ENCODE assay signal across 15 mouse cellular contexts in genomic region chr3:88210121-88210520, GRCm38 (mm10). TPM values are rescaled to one million over a fixed set of nuclear protein-coding genes. Genes with fewer than 3 reads are reported as not detected.
DNase-seq lines count a peak whose midpoint lies in the region; ATAC-seq and TF ChIP-seq lines count a peak whose summit lies in the region.
"Had no signal": no experiment of that assay in that cellular context is flagged by ENCODE, and none has a peak within 500 bp of the region (broad histone marks: within the 10 kb centered on the region; RNA-seq: fewer than 3 reads in every experiment).

No protein-coding gene starts in this region.

- H3K4me3 ChIP-seq in cerebellum, adult 2 months (replicated peaks; ENCODE audit: insufficient read depth, low read depth, low read length), result peak overlapping the region; percentile 64
- peak overlapping the region; percentile 78 for H3K4me3 ChIP-seq in forebrain, embryonic 10.5 days
- peak overlapping the region; percentile 68 for H3K4me3 ChIP-seq in hindbrain, embryonic 14.5 days (replicated peaks; ENCODE audit: low read length)
- H3K4me3 ChIP-seq in neural tube, embryonic 12.5 days, result peak overlapping the region; percentile 59

- H3K36me3 ChIP-seq in forebrain, embryonic 10.5 days (replicated peaks), result peaks cover 36% of the 10 kb centered on the region
- H3K36me3 ChIP-seq in hindbrain, embryonic 14.5 days (replicated peaks; ENCODE audit: control insufficient read depth, insufficient read depth), result peaks cover 7% of the 10 kb centered on the region
- H3K36me3 ChIP-seq in neural tube, embryonic 12.5 days, result peaks cover 25% of the 10 kb centered on the region

- H3K27ac ChIP-seq in cerebellum, adult 2 months (ENCODE audit: insufficient read depth, low read length), result peak overlapping the region; percentile 52; the same call in 1 of the 2 replicates
- peak overlapping the region; percentile 98 for H3K27ac ChIP-seq in forebrain, embryonic 10.5 days
- H3K27ac ChIP-seq in hindbrain, embryonic 14.5 days, result peak overlapping the region; percentile 98
- peak overlapping the region; percentile 92 for H3K27ac ChIP-seq in neural tube, embryonic 12.5 days

- peaks cover 21% of the 10 kb centered on the region for H3K4me1 ChIP-seq in cerebellum, adult 2 months (ENCODE audit: control insufficient read depth, insufficient read depth, low read length)
- H3K4me1 ChIP-seq in forebrain, embryonic 10.5 days, result peaks cover 99% of the 10 kb centered on the region
- H3K4me1 ChIP-seq in hindbrain, embryonic 14.5 days (replicated peaks; ENCODE audit: control insufficient read depth, insufficient read depth, low read length), result peaks cover 37% of the 10 kb centered on the region
- peaks cover 10% of the 10 kb centered on the region for H3K4me1 ChIP-seq in neural tube, embryonic 12.5 days

- TF ChIP-seq CTCF in cerebellum, adult 2 months (IDR thresholded peaks at IDR 0.05; ENCODE audit: borderline replicate concordance, insufficient read depth, low read depth, low read length), result no peak

- peak overlapping the region; percentile 94 for H3K4me2 ChIP-seq in hindbrain, embryonic 14.5 days (replicated peaks)
- H3K4me2 ChIP-seq in neural tube, embryonic 12.5 days (replicated peaks), result peak overlapping the region; percentile 81

- no peak for DNase-seq in cerebellum, adult 2 months
- DNase-seq in cerebellum, postnatal 4 days (ENCODE audit: low spot score in 2 of 2), result no peak
- no peak for DNase-seq in forebrain, embryonic 10.5 days (ENCODE audit: extremely low spot score, low spot score)
- peak; percentile 22 for DNase-seq in hindbrain, embryonic 14.5 days (ENCODE audit: low spot score)
- no peak for DNase-seq in heart, postnatal 36 days
- DNase-seq in testis, postnatal 14 days (ENCODE audit: low spot score), result no peak
- DNase-seq in embryo, embryonic 10.5 days (ENCODE audit: low spot score), result no peak
- DNase-seq: heart, adult 18-20 months; heart, postnatal 14 days; kidney, postnatal 10 days; layer of hippocampus, postnatal 36 days; lung, postnatal 10 days; right cerebral cortex, adult 18-20 months; thymus, postnatal 14 days had no signal

- no peak for TF ChIP-seq POLR2A in cerebellum, adult 2 months (IDR thresholded peaks at IDR 0.05; ENCODE audit: borderline replicate concordance, insufficient read depth, low read length)

- intact Hi-C loops in heart, postnatal 36 days (cut with DNase I), result no loop called here

- no peak for ATAC-seq in hindbrain, embryonic 14.5 days (ENCODE audit: low FRiP score)
- no peak for ATAC-seq in neural tube, embryonic 12.5 days (ENCODE audit: low FRiP score, low read depth)

- WGBS in cerebellum, adult 2 months, result 58% methylated on average over 2 of the region's 2 CpGs
- WGBS in forebrain, embryonic 10.5 days, result 16% methylated on average over 2 of the region's 2 CpGs
- WGBS in hindbrain, embryonic 14.5 days, result 15% methylated on average over 2 of the region's 2 CpGs
- WGBS in neural tube, embryonic 12.5 days, result 6% methylated on average over 2 of the region's 2 CpGs

- peak overlapping the region; percentile 96 for H3K9ac ChIP-seq in hindbrain, embryonic 14.5 days
- peak overlapping the region; percentile 96 for H3K9ac ChIP-seq in neural tube, embryonic 12.5 days

- H3K27me3 ChIP-seq in cerebellum, adult 2 months (ENCODE audit: control insufficient read depth, insufficient read depth, low read length), result no peaks in the 10 kb centered on the region
- H3K27me3 ChIP-seq in forebrain, embryonic 10.5 days (ENCODE audit: poor library complexity, severe bottlenecking), result peaks cover 100% of the 10 kb centered on the region
- H3K27me3 ChIP-seq in hindbrain, embryonic 14.5 days (ENCODE audit: control insufficient read depth, insufficient read depth, low read length), result peaks cover 13% of the 10 kb centered on the region
- H3K27me3 ChIP-seq in neural tube, embryonic 12.5 days (replicated peaks), result peaks cover 72% of the 10 kb centered on the region

- no peaks in the 10 kb centered on the region for H3K9me3 ChIP-seq in forebrain, embryonic 10.5 days
- no peaks in the 10 kb centered on the region for H3K9me3 ChIP-seq in hindbrain, embryonic 14.5 days (ENCODE audit: control insufficient read depth, low read length)
- H3K9me3 ChIP-seq in neural tube, embryonic 12.5 days, result no peaks in the 10 kb centered on the region

RNA-seq across cellular contexts. Expression of gene Rhbg, which starts 44.4 kb away (rescaled TPM):
- polyA plus RNA-seq in cerebellum, adult 2 months (2012; rRNA removed), result 0.08 and 0.17 TPM in 2 replicates
- polyA plus RNA-seq in forebrain, embryonic 10.5 days (2016; fragmentation: Nextera tagmentation; extraction: Ambion mirVana), result 0.37 and 0.38 TPM in 2 replicates
- 0.48 and 0.76 TPM in 2 replicates for polyA plus RNA-seq in hindbrain, embryonic 14.5 days (2014; fragmentation: Nextera tagmentation; extraction: Ambion mirVana)
- polyA plus RNA-seq in neural tube, embryonic 12.5 days (2016; fragmentation: Nextera tagmentation; extraction: Ambion mirVana), result 0.32 and 0.79 TPM in 2 replicates
- not detected for total RNA-seq in heart, postnatal 36 days (2021)
- total RNA-seq: heart, postnatal 14 days; layer of hippocampus, postnatal 36 days had no signal
